Mouse (Mus musculus) naive thymus-derived CD4-positive, alpha-beta T cell, adult 5 months (primary cell): ENCODE data around the gene Olfr418. TPM values are rescaled to one million over a fixed set of nuclear protein-coding genes. Genes with fewer than 3 reads are reported as not detected.

Experiments used
- polyA plus RNA-seq: library from polyadenylated mRNA; unstranded; fragments of 100-300 nt; shearing (Covaris generic); gene quantifications from one replicate; pipeline ENCODE4 v1.2.1, GENCODE M21; 2017

The Olfr418 gene
- not detected for polyA plus RNA-seq

DNA sequence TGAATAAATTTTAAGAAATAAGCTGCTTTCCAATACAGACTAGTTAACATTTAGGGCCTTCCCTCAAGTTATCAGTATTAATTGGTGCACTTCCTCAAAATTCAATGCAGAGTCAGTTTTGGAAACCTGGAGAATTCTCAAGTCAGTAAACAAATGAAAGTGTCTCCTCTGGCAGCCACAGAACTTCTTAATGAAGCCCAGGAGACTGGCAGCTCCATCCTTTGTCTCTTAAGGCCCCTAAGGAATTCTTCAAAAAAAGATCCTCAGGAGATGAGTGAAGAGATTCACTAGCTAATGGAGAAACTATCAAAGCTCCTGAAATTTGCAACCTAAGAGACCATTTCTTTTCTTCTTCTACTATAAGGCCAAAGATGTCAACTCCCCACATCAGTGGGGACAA is at the start of gene Olfr418:
Olfr418 (plus strand) TSS at position 301 of the 400 bp plus-strand sequence.

DNA sequence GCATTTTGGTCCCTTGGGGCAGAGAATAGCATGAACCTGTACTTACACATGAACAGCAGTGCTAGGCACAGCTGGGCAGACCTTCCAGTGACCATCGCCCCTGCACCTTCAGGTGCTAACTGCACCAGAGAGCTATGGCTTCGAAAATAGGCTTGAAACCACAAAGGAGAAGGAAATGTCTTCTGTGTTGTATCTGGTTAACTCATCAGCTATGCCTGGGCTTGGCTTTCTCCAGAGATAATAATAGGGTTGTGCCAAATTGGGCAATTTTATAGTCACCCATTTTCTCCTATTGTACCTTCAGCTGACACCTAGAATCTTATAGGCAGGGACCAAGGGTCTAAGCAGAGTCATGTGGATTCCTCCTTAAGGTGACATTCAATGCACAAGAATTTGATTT is 38.7 kb upstream of the Olfr418 start, which contains the start of gene Fcer1a:
Fcer1a (minus strand) TSS at position 134 of the 400 bp plus-strand sequence.

DNA sequence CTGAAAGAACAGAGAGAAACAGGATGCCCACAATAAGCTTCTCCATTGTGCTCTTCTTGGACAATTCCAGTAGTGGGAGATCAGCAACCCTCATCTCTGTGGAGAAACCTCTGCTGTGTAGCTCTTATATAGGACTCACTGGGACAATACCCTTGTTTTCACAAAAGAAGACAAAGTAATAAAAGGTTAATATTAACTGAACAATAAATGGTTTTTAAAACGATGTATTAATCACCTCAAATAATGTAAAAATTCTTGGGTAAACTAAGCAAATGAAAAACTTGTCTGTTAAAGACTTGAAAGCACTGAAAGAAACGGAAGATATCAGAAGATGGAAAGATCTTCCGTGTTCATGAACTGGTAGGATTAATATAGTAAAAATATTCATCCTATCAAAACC is 11.9 kb downstream of the Olfr418 start, which contains the start of gene Mptx2:
Mptx2 (minus strand) TSS at position 101 of the 400 bp plus-strand sequence.

Other genes with a start within 250 kb of the Olfr418 start
- gene Olfr1408, start 128.6 kb upstream of the Olfr418 start, polyA plus RNA-seq = not detected
- gene Olfr1406, start 75.4 kb upstream of the Olfr418 start, polyA plus RNA-seq = not detected
- not detected for gene Olfr218, start 68.2 kb upstream of the Olfr418 start, polyA plus RNA-seq
- gene Olfr1404, start 53.6 kb upstream of the Olfr418 start, polyA plus RNA-seq = not detected
- not detected for gene Fcer1a, start 38.8 kb upstream of the Olfr418 start, polyA plus RNA-seq
- gene Mptx2, start 11.8 kb downstream of the Olfr418 start, polyA plus RNA-seq = not detected
- not detected for gene Ackr1, start 67.7 kb downstream of the Olfr418 start, polyA plus RNA-seq
- gene Aim2, start 84.9 kb downstream of the Olfr418 start, polyA plus RNA-seq = 39.1 TPM
- not detected for gene Cadm3, start 101.7 kb downstream of the Olfr418 start, polyA plus RNA-seq
- 67.5 TPM for gene Ifi206, start 225.0 kb downstream of the Olfr418 start, polyA plus RNA-seq